Mouse (Mus musculus) cerebellum, postnatal 10 days (tissue): ENCODE results near the gene Tk1.
"Not testable (repeated sequence)": the region's sequence is repeated elsewhere in the genome, so short reads cannot be mapped to it uniquely, and the experiment has no call there.

Experiments used
- DNase-seq, 2 experiments: peaks; one replicate each; pipeline ENCODE4 v3.0.0; 2021; ENCODE audit warnings: mixed read lengths in 2 of 2

Gene Tk1

DNA sequence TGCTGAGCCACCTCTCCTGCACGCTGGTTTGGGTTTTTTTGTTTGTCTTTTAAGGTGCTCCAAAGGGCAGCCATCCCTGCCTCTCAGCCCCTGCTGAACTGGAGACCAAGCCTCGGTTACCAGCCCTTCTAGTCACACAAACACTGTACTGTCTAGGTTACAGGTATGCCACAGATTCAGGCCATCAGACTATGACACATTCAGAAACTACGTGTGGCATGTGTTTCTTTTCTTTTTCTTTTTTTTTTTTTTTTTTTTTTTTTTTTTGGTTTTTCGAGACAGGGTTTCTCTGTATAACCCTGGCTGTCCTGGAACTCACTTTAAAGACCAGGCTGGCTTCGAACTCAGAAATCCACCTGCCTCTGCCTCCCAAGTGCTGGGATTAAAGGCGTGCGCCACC lies 37.4 kb downstream of the Tk1 start:
- not testable (repeated sequence) for DNase-seq

DNA sequence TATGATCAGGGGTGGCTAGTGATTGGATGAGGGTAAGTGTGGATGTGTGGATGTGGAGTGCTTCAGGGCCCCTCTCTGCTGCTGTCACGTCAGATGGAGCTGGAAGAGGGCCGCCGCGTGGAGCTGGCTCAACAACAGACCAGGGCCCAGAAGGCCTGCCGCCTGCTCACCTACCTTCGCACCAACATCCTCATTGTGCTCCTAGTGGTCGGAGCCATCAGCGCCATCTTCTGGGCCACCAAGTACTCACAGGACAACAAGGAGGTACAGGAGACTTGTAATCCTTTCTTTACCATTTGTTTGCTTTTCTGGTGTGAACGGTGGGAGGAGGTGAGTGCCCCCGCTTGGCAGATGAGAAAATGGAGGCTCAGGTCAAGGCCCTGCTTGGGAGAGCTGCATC lies 39.6 kb downstream of the Tk1 start:
- peak; percentile 79 to 83 for DNase-seq

DNA sequence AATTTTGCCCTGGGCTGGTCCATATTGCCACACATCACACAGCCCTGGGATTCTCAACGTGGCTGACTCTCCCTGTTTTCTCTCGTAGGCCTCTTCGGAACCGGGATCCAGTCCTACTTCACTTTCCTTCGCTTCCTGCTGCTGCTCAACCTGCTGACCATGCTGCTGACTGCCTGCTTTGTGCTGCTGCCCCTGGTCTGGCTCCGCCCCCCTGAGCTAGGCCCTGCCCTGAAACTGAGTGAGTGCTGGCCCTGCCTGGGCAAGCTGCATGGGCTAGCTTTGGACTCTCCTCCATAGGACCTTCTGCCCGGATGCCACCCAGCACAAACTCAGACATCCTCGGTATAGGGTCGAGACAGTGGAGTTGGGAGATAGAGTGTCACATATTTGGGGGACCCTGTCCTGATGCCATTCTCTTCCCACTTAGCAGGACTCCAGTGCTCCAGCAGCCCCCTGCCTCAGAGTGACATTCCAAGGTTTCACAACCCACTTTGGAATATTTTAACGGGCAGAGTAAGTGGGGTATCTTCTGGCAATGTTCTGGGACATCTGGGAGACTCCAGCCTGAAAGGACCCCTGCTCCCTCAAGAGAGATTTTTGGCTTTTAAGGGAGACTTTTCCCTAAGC lies 42.1 kb downstream of the Tk1 start:
- DNase-seq: peak in 1 of 2 experiments; percentile 37

- peak; percentile 79 to 83 for DNase-seq
Observed at GRCm38 (mm10) chr11:117783089-117783488, 42.8 kb downstream of the Tk1 start.

- no peak for DNase-seq
Observed at GRCm38 (mm10) chr11:117782705-117783034, 43.2 kb downstream of the Tk1 start.

GRCm38 (mm10) chr11:117781993-117782704 lies 43.7 kb downstream of the Tk1 start, which contains the start of the genes Tmc8 and Tmc6:
Gene Tmc8, plus strand, starts transcription at chr11:117782076.
Gene Tmc6, minus strand, starts transcription at chr11:117782198.
- DNase-seq: no peak

DNA sequence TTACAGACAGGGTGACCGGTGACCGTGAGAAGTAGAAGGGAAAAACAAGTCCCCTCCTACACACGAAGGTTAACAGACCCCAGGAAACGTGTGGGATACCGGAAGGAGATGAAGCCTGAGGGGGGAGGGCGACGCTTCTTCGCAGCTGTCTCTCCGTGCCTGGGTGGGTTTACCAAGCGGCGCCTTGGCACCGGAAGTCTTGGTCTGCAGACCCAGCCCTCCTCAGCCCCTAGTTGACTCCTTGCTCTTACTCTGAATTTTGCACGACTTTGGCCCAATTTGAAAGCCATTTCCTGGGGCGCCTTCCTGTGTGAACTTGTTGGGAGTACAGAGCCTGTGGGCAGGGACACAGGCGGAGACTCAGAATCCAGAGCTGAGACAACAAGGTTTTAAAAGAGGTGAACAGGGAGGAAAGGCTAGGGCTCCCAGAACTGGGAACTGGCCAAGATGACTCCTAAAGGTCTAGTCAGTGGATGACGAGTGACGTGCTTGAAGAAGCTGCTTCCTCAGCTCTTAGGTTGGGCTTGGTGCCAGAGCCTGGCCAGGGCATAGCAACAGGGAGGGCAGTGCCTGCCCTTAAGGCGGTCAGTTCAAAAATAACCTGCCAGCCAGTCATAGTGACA lies 44.6 kb downstream of the Tk1 start:
- DNase-seq: peak; percentile 67 to 68

DNA sequence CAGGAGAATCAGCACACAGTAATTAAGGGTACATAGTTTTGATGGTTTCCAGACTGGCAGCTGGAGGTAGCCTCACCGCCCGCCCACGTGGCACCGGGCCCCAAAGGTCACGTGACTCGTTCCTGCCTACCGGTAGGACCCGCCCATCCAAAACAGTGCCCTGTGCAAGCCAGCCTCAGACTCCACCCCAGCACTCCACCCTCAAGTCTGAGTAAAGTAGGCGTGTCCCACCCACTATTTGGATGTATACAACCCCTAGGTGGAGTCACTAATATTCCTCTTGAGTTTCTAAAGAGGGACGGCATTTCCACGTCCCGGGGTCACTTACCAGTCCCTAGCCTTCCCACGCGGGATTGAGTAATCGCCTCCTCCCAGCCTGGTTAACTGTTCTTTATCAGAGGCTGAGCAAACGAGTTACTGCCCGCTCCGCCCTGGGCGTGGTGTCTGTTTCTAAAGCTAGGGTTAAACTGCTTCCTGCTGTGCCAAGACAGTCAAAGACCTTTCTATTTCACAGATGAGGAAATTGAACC lies 45.2 kb downstream of the Tk1 start:
- DNase-seq: peak; percentile 74 to 75

DNA sequence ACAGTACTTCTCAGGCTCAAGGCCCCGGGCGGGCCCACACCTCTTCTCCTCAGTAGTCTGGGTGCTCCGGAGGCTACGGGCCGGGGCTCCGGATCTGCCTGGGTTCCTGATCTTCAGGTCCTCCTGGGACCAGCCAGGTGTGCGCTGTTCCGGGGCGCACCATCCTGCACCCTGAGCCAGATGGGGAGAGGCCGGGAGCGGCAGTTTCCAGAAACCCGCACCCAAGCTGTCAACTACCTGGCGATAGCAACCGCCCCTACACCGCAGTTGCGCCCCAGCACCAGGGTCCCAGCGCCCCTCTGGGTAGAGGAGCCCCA lies 45.7 kb downstream of the Tk1 start:
- DNase-seq: no peak

GRCm38 (mm10) chr11:117779434-117780198 lies 46.3 kb downstream of the Tk1 start:
- peak; percentile 55 to 57 for DNase-seq

- no peak for DNase-seq
Observed at GRCm38 (mm10) chr11:117778851-117779433, 47.0 kb downstream of the Tk1 start.

DNA sequence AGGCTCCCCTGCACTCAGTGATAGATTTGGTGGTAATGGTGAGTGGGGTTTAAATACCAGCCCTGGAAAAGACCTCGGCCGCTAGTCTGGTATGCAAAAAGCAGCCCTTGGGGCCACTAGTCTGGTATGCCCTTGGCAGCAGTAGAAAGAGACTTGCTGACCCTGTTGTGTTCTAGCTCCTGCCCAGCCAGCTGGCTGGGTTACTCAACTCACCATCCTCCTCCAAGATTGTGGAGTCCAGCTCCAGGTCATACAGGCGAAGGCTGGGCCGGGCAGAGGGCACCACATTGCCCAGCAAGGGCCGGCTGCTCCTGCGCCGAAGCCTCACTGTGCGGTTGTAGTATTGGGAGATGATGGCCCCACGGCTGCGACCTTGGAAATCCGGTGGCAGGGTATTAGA lies 47.9 kb downstream of the Tk1 start:
- no peak for DNase-seq

GRCm38 (mm10) chr11:117777111-117777510 lies 48.8 kb downstream of the Tk1 start:
- no peak for DNase-seq

DNA sequence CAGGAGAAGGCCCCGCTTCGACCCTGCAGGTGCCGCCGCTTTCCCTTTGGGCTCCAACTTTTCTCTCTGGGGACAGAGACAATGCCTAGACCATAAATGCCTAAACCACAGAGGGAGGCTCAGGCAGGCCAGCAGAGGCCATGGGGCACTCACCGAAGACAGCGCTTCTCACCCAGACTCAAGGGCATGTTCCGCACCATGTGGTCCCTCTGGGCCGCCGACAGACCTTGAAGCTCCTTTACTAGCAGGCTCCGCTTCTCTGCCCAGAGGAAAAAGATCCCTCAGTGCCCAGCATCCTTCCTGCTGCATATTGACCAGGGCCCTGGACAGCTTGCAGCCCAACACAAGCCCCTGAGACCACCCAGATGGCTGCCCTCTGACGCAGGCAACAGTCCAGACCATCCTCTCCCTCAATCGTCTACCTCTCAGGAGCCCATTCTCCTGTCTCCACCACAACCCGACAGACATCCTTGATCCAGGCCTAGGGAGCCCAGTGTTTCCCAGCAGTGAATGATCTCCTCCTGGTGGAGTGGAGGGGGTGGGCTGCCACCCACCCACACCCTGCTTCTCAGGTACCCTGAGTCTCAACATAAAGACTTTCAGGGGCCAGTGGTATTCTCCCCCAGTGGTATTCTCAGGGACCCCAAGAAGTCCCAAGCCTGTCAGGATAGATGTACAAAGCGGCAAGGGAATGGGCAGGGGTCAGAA lies 49.7 kb downstream of the Tk1 start:
- no peak for DNase-seq

DNA sequence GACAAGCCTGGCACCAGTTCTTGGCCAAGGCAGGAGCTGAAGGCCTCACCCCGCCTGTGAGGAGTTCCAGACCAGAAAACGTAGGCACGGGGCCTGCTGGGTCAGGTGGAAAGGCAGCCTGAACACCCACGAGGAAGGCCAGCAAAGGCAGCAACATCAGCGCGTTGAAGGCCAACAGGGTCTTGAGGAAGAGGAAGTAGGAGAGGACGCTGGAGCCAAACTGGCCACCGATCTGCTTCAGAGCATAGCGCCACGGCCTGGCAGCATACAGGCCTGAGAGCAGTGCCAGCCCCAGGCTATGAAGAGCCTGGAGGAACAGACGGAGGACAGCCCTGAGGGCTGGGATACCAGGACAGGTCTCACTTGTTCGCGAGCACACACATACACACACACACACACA lies 50.4 kb downstream of the Tk1 start:
- peak; percentile 51 to 56 for DNase-seq

DNA sequence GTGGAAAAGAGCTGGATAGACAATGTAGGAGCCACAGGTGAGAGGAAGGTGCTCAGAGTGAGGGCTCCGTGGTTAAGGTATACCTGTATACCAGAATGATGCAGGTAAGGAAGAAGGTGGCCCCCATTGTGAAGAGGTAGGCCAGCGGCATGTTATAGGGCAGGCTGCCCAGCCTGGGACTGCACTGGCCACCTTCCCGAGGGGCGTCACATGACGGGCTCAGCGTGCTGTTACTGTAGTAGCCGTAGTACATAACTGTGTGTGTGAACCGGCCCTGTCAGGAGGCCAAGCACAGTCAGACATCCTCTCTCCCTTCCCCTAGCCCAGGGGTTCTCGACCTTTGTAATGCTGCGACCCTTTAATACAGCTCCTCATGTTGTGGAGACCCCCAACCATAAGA lies 51.0 kb downstream of the Tk1 start:
- peak; percentile 53 to 54 for DNase-seq

DNA sequence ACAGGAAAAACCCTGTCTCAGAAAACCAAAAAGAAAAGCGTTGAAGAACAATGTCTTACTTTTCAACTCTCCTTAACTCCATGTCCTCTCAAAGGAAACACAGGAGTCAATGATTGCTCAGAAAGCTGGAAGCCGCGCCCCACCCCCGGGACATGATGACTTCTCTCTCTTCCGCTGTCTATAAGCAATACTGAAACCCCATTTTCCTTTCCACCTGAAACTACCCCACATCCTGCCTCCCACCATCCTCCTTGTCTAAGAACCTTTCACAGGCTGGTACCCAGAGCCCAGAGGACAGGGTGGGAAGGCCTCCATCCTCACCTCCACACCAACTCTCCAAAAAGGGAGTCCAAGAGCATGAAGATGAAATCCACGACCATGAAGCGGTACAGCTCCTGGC lies 53.5 kb downstream of the Tk1 start:
- DNase-seq: no peak

DNA sequence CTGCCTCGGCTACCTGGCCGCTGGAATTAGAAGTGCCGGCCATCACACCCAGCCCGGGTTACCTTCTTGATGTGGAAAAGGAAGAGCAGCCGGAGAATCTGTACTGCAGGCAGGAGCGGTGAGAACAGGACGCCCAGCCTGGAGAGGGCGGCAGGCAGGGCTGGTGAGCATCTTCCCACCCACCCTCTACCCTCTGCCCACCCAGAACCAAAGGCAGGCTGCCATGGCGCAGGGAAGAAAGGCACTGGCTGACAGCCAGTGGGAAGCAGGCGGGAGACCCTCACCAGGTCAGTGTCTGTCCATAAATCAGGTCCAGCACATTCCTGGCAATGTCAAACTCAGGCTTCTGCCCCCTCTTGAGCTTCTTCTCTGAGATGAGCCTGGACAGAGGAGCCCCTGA lies 55.5 kb downstream of the Tk1 start:
- DNase-seq: peak; percentile 65 to 77

DNA sequence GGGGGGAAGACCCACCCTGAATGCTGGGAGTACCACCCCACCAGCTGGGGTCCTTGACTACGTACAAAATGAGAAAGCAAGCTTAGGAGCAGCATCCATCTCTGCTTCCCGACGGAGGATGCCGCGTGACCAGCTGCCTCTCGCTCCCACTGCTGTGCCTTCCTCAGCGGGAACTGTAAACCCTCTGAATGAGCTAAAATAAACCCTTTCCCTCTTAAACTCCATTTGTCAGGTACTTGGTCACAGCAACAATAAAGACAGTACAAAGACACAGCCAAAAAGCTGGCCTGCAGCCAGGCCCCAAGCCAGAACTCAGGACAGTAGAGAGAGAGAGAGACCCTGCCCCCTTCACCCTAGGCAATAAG lies 56.2 kb downstream of the Tk1 start:
- DNase-seq: peak; percentile 55 to 57

GRCm38 (mm10) chr11:117768725-117769682 lies 56.9 kb downstream of the Tk1 start:
- DNase-seq: peak; percentile 85 to 90

- DNase-seq: no peak
Observed at GRCm38 (mm10) chr11:117766275-117766674, 59.6 kb downstream of the Tk1 start.
